Mouse (Mus musculus): ENCODE data around the gene Ankdd1b.

Gene Ankdd1b

DNA sequence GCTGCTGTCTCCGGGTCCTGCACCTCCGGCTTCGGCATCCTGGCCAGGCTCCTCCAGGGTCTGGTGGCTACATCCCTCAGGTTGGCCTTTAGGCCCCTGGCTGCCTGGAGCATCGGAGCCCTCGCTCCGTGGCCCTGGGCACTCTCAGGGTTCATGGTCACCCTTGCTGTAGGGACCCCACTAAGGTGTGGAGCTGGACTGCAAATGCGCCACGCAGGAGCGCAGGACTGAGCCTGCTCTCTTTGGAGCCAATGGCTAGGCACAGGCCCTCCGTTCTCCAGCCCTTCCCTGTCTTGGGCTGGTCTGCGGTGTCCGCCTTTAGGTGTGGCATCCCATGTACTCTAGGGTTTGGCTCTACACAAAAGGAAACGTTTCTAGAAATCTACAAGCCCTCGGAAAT, at the start of gene Ankdd1b:
Ankdd1b (minus strand) TSS at position 242 of the 400 bp plus-strand sequence.
- in situ Hi-C loops (cut with MboI; ENCODE audit: unreplicated experiment in 2 of 2) = no loop called here

DNA sequence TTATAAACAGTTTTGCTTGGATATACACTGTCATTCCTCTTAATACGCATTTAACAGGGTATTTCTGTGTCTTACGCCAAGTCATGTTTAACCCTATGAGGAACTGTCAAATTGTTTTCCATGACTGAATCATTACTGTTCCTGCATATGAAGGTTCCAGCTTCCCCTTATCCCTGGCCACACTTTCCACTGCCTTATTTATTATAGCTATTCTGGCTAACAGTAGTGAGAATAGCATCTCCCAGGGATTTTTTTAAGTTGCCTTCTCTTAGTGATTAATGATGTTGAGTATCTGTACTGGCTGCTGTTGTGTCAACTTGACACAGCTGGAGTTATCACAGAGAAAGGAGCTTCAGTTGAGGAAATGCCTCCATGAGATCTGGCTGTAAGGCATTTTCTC, 46.3 kb upstream of the Ankdd1b start:
- in situ Hi-C loops (cut with MboI; ENCODE audit: unreplicated experiment in 2 of 2) = no loop called here

DNA sequence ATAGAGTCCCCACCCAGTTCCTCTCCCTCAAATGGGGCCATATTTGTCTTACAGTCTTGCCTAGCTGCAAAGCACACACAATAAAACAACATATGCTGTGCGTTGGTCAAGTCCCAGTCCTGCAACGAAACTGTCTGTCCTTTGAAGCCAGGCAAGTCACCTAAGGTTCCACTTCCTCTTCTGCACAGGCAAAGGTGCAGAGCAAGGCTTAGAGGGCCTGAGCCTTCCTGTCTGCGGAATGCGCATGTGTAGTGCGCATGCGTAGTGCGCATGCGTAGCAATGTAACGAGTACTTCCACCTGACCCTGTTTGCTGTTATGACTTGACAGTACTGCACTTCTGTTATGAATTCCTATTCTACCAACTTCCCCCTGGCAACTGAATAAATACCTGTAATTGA, 45.3 kb upstream of the Ankdd1b start:
- in situ Hi-C loops (cut with MboI; ENCODE audit: unreplicated experiment in 2 of 2) = no loop called here

DNA sequence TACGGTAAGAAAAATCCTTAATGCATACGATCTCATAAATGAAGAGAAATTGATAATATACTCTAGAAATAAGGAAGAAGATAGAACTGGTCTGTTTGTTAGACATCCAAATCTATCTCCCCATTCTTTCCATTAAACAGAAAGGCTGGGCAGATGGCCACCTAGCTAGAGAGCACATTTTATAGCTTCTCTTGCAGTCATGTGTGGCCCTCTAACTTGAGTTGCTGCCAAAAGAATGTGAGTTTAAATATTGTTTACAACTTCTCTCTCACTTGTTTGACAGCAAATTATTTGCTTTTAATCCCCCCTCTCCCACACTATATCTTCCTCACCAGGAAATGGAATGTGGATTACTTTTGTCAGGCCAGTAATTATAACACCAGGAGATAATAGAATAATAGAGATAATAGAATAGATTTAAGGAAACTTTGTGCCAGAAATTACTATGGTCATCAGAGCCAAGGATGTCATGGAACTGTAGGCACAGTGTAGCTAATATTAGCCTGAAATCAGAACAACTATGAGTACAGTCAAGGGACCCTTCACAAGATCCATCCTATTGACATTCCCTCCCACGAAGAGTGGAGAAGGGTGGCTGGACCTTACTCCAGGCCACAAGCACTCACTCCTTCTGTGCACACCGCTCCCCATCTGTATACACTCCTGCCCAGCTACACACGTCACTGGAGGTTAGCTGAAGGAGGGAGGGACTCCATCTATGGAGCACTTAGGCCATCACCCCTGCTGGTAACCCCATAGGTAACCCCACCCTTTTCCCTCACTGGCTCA, 43.4 kb upstream of the Ankdd1b start:
- in situ Hi-C loops (cut with MboI; ENCODE audit: unreplicated experiment in 2 of 2) = no loop called here

DNA sequence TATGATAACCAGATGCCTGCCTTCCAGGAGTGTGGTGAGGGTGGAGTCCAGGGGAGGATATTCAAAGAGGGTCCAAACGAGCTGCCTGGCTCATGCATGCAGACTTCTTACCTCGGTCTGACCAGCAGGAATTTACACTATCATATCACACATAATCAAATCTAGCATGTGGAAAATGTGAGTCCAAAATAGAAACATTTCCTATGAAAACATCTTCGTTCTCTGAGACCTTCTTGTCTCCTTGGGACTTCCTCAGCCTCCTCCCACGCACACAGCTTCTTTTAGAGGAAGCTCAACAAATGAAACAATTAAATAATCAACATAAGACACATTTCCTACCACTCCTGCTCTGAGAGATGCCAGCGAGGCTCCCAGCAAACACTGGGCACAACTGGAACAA, 40.9 kb upstream of the Ankdd1b start:
- in situ Hi-C loops (cut with MboI; ENCODE audit: unreplicated experiment in 2 of 2) = no loop called here

DNA sequence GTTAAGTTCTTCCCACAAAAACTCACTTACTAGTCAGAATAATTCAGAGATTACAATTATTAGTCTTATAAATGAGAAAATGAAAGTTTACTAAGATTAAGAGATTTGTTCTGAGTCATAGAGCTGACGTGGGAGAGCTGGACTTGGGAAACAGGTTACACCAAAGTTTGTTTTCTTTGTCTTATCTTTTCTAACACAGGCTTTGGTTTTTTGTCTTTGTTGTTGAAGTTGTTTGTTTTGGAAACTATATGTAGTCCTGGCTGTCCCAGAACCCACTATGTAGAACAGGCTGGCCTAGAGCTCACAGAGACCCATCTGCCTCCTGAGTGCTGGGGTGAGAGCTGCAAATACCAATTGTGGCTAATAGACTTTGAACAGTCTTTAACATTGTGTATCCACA, 40.3 kb upstream of the Ankdd1b start:
- in situ Hi-C loops (cut with MboI; ENCODE audit: unreplicated experiment in 2 of 2) = no loop called here

DNA sequence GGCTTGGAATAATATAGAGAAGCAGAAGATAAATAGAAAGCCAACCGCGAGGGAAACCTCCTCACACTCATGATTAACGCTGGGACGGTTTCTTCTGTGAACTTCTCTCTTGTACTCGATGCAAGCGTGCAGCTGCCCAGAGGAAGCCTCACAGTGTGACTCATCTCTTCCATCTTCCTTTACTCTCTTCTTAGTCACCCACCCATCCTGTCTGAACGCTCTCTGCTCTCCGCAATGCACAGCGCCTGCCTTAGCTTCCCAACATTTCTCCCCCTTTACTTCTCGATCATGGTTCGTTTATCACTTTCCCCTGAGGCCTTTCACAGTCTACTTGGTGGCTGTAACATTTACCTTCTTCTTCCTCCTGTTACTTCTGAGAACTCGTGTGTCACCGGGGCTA, 39.6 kb upstream of the Ankdd1b start:
- in situ Hi-C loops (cut with MboI; ENCODE audit: unreplicated experiment in 2 of 2) = no loop called here

DNA sequence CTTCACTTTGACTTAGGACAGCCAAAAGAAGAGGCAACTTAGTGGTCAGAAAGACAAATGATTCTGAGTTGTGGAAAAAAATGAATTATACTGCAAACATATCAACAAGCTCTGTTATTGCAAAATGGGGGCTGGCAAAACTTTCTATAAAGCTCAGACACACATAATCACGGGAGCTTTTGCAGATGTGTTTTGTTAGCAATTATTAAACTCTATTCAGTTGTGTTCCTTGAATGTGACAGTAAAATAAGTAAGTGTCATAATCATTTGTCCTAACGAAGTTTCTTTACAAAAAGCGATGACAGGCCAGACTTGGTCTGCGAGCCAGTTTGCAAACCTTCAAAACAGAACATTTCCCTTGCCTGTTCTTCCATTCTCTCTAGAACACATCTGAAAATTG, 36.5 kb upstream of the Ankdd1b start:
- in situ Hi-C loops (cut with MboI; ENCODE audit: unreplicated experiment in 2 of 2) = no loop called here

DNA sequence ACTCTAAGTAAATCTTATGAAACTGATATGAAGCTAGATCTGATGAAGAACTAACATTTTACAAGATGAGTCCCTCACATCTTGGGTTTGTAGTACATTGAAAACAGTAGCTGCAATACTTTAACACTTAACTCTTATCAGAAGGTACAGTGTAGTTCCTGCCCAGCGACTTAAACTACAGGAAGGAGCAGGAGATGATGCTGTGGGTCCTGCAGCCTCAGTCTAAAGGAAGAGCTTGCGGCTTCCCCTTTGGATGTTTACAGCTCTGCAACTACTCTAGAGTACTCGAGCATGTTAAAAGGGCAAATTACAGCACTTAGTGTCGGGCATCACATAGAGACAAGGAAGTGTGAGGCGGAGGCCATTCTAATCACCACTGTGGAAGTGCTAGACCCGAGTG, 35.3 kb upstream of the Ankdd1b start:
- in situ Hi-C loops (cut with MboI; ENCODE audit: unreplicated experiment in 2 of 2) = no loop called here

DNA sequence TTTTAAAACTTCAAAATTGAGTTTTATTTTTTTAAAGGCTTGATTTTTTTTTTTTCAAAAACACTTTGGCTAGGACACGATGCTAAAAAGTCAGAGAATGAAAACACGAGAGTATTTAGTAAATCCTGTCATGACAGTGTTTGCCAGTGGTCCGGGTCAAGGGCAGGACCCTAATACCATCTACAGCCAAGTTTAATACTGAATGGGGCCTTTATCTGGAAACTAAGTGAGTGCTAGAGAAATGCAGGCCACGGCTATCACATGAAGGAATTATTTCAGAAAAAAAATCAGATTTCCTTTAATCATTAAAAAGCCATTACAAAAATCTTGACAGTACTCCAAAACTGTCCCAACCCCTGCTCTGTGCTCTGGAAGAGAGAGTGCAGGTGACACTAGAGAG, 34.7 kb upstream of the Ankdd1b start:
- in situ Hi-C loops (cut with MboI; ENCODE audit: unreplicated experiment in 2 of 2) = no loop called here

DNA sequence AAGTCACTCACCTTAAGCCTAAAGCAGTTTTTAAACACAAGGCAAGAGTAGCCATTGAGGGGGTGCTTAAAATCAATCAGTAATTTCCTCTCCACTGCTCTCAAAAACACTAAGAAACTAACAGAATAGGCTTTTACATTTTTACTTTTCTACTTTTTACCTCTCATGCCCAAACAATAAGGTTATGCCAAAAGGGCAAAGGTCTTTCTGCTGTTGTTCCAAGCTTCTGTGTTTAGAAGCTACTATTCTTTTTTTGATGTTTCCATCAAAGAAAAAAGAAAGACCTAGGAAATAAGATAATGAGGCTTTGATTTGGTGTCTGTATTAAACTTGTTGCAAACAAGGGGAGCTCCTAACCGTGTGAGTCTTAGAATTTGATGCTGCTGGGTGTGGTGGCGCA, 28.9 kb upstream of the Ankdd1b start:
- in situ Hi-C loops (cut with MboI; ENCODE audit: unreplicated experiment in 2 of 2) = no loop called here

DNA sequence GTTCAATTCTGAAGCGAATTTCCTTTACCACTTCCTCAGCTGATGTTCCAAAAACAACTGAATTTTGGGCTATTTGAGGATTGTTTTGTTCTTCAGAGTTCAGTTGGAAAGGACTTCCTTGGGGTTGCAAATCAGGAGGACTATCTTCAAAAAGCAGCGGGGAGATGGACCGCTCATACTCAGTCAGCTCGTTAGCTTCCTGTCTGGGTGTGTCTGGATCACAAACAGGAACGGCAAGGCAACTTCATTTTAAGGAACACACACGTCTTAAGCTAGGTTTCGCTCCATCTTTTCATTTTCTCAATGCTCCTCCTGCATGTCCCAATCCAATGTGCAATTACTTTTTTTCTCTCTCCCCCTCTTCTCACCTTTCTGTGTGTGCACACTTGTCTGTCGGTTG, 25.6 kb upstream of the Ankdd1b start:
- in situ Hi-C loops (cut with MboI; ENCODE audit: unreplicated experiment in 2 of 2) = no loop called here

DNA sequence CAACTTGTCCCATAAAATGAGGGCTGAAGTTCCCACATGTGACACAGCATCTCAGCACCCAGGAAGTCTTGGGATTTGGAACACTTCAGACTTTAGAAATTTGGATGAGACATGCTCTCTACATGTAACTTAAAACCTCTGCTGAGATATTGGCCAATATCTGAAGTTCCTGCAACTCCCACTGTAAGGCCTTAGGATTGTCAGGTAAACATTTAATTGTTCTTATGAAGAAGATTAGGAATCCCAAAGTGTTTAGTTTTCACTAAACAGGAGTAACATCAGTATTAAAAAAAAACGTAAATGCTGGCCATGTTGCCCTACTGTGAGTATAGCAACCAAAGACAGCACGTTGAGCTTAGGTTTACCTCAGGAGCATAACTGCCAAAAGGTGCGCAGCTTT, 19.4 kb upstream of the Ankdd1b start, which contains the start of gene Gm17622:
Gm17622 (plus strand) TSS at position 301 of the 400 bp plus-strand sequence.
- in situ Hi-C loops (cut with MboI; ENCODE audit: unreplicated experiment in 2 of 2) = no loop called here

DNA sequence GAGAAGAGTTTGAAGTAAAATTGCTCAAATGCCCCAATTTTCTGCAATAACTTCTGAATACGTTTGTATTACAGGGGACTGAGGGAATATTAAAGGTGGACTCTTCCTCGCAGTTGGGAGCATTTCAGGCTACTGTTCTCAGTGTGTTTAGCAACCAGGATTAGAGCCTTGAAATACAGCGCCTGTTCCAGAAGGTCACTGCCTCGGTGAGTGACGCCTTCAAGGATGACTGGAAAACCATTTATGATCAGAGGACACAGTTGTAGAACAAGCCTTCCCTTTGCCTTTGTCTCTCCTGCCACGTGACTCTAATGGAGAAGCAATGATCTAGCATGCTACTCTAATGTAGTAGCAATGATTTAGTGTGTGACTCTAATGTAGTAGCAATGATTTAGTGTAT, 17.0 kb upstream of the Ankdd1b start:
- in situ Hi-C loops (cut with MboI; ENCODE audit: unreplicated experiment in 2 of 2) = no loop called here

DNA sequence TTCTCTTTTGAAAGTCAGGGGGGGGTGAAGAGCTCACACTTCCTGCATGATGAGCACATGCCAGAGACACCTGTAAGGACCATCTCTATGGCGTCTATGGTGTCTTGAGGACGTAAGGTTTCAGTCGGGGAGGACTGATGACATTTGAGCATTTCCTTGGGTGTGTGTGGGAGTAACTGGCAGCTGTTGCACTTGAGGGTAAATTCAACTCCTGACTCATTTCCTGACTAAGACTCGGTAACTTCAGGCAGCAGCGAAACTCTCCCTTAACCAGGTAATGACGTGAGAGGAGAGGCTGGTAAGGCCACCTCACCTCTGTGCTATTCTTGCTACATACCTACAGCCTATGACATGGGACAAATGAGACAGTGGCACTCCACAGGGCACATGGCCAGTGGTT, 16.2 kb upstream of the Ankdd1b start:
- in situ Hi-C loops (cut with MboI; ENCODE audit: unreplicated experiment in 2 of 2) = no loop called here

DNA sequence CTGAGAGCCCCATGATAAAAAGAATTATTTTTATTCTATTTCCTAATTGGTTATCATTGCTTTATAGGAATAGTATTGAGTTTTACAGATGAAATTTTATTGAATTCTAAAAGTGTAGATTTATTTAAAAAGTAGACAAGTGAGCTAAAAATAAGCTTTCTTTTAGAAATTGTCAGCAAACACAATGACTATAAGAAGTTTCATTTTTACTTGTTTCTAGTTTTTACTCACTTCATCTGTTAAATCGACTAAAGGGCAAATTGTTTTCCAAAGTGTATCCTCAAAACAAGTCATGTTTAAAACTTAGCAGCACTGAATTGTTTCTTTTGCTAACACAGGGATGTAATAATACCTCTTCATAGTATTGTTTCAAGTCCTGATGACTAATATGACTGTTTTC, 8.0 kb upstream of the Ankdd1b start:
- in situ Hi-C loops (cut with MboI; ENCODE audit: unreplicated experiment in 2 of 2) = no loop called here

DNA sequence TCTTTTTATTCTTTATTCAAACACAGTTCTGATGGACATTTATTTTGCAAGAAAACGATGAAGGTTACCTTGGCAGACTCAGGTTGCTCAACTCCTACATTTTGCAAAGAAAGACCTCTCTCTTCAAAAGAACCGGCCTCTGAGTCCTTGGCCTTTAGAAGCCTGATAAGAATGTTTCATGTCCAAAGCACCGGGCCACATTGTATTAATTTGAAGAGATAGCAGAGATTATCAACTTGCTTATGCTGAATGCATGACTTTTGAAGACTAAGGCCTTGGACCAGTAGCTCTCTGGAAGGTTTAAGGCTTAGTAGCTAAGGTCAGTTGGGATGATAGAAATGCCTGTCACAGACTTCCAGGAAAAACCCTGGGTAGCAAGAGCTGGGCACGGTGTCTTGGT, 6.2 kb upstream of the Ankdd1b start:
- in situ Hi-C loops (cut with MboI; ENCODE audit: unreplicated experiment in 2 of 2) = no loop called here

DNA sequence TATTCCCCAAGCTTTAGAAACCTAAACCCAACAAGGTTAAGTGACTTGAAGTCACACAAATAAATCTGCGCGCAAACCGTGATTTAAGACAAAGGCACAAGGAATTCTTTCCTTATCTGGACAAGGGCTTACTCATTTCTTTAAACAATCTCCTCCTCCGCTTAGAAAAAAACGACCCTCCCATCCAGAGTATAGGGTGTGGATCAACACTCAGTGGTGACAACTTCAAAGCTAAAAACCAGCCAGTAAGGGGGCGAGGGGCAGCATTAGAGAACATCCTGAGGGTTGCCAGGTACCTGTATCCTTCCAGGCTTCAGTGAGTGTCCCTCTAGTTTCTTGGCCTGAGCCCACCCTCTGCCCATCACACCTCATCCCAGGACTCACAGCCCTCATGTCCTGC, 442 bp downstream of the Ankdd1b start:
- in situ Hi-C loops (cut with MboI; ENCODE audit: unreplicated experiment in 2 of 2) = no loop called here

DNA sequence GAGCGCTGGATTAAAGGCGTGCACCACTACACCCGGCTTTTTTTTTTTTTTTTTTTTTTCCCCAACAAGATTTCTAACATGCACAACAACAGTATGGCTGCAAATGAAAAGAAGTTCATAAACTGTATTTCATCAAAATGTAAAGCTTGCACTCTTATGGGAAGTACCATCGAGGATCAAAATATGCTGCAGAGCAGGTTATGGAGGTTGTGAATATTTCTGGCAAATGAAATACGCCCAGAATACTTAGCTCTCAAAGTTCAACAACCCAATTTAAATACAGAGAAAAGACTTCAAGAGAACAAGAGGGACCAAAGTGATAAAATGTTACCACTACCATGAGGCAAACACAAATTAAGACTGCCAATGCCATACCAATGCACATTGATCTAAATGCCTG, 2.3 kb downstream of the Ankdd1b start:
- in situ Hi-C loops (cut with MboI; ENCODE audit: unreplicated experiment in 2 of 2) = no loop called here

DNA sequence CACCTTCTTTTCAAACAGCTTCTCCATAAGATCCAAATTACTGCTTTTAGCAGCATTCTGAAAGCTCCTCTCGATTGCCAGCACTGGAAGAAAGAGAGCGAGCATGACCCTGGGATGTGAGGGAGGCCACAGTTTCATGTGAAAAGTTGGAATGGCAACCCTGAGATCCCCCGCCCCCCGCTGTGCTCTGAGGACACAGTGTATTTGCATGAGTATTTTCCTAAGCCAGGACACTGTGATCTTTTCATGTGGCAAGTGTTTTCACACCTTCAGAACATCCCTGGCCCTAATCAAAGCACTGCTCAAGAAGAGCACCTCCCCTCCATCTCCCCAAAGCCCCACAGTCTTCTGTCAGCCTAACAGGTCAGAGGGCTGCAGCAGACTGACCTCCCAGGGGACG, 5.7 kb downstream of the Ankdd1b start:
- in situ Hi-C loops (cut with MboI; ENCODE audit: unreplicated experiment in 2 of 2) = no loop called here

DNA sequence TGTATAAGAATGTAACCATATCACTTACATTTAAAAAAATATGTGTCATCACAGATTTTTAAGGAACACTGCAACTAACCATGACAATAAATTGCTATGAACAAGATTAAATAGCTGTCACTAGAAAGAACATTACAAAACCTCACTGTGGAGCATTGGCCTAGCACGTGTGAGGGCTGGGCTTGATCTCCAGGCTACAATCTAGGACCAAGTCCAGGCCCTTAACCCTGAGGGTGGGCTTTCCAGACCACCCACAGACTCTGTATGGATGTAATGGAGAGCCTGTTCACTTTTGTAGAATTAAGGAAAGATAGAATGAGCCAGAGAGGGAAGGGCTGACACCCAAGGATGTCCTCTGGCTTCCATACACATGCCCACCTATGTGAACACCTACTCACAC, 8.4 kb downstream of the Ankdd1b start:
- in situ Hi-C loops (cut with MboI; ENCODE audit: unreplicated experiment in 2 of 2) = no loop called here

DNA sequence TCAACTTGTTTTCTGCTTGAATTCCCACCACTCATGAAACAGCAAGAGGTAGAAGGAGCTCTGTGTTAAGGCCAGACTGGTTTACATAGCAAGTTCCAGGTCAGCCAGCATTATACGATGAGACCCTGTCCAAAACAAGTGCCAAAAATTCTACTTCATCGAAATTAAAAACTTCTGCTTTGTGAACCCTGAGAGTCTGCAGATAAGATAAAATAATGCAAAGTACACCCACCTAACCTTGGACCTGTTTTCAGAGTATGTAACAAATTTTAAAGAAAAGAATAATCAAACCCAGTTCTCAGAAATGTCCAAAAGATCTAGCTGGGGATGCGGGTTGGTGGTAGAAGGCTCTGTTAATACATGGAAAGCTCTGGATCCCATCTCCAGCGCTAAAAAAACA, 12.4 kb downstream of the Ankdd1b start:
- in situ Hi-C loops (cut with MboI; ENCODE audit: unreplicated experiment in 2 of 2) = no loop called here

DNA sequence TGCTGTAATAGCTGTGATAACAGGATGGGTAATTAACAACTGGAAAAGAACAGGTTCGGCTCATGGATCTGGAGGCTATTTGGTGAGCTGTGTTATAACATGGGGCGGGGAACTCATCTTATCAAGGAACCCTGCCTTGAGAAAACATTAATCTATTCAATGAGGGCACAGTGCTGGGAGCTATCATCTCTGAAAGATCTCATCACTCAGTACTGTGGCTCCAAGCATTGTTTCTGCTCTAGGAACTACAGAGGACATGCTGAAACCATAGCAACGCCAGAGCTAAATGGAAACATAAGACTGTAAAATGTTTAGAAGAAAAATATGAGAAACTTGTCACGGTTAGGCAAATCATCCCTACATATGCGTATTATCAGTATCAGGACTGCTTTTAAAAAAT, 13.0 kb downstream of the Ankdd1b start:
- in situ Hi-C loops (cut with MboI; ENCODE audit: unreplicated experiment in 2 of 2) = no loop called here

Measured in v-Abl transformed pro-B cells (cell line).